Mouse (Mus musculus) stomach, embryonic 14.5 days (tissue): ENCODE measurements around the gene 1700018B08Rik. TPM values are rescaled to one million over a fixed set of nuclear protein-coding genes. Genes with fewer than 3 reads are reported as not detected.

Experiments used
- ATAC-seq: fragments of 200-750 bp; cut with Nextera tagmentation; 2 replicates; pipeline ENCODE4 v1.8.0; 2017; ENCODE audit warnings: low read depth, moderate TSS enrichment; ENCODE audit not compliant: insufficient number of reproducible peaks, insufficient read depth, low FRiP score
- H3K27ac ChIP-seq: fragments of 300-500 bp; sonication (generic); 2 replicates; pipeline ENCODE4 v1.5.1; 2014; ENCODE audit warnings: mild to moderate bottlenecking, low read length, moderate library complexity, mixed read lengths
- H3K27me3 ChIP-seq: fragments of 300-500 bp; sonication (generic); 2 replicates; pipeline ENCODE4 v1.6.1; 2014; ENCODE audit warnings: low read length, control low read depth, mixed read lengths; ENCODE audit not compliant: control insufficient read depth, insufficient read depth
- H3K36me3 ChIP-seq: fragments of 300-500 bp; sonication (generic); 2 replicates; pipeline ENCODE4 v1.6.1; 2014; ENCODE audit warnings: mild to moderate bottlenecking, control low read depth, low read length, moderate library complexity, mixed read lengths; ENCODE audit not compliant: control insufficient read depth, insufficient read depth
- H3K4me1 ChIP-seq: fragments of 300-500 bp; sonication (generic); 2 replicates; pipeline ENCODE4 v1.6.1; 2014; ENCODE audit warnings: low read length, control low read depth, mixed read lengths; ENCODE audit not compliant: control insufficient read depth, insufficient read depth
- H3K4me2 ChIP-seq: fragments of 300-500 bp; sonication (generic); replicated peaks from 2 replicates; pipeline ENCODE4 v1.6.1; 2014; ENCODE audit warnings: low read depth, low read length, control low read depth
- H3K4me3 ChIP-seq: fragments of 300-500 bp; sonication (generic); 2 replicates; pipeline ENCODE4 v1.5.1; 2014; ENCODE audit warnings: low read depth, low read length, control low read depth
- H3K9ac ChIP-seq: fragments of 300-500 bp; sonication (generic); replicated peaks from 2 replicates; pipeline ENCODE4 v1.6.1; 2014; ENCODE audit warnings: low read depth, mild to moderate bottlenecking, control low read depth, low read length, moderate library complexity, mixed read lengths
- H3K9me3 ChIP-seq: fragments of 300-500 bp; sonication (generic); 2 replicates; pipeline ENCODE4 v1.6.1; 2016; ENCODE audit warnings: low read depth, low read length, control low read depth; ENCODE audit not compliant: control insufficient read depth
- WGBS: fragments of 180-500 bp; shearing (Covaris S2); extraction: QIAGEN DNeasy Blood & Tissue Kit; methylation state at CpG from one replicate; pipeline ENCODE4 v1.1.7; 2014; 5-methylcytosine and 5-hydroxymethylcytosine counted together
- polyA plus RNA-seq: library from polyadenylated mRNA; unstranded; fragments of >200 nt; fragmentation: Nextera tagmentation; extraction: Ambion mirVana; gene quantifications from 2 replicates; pipeline ENCODE4 v1.2.1, GENCODE M21; 2014

Gene 1700018B08Rik
- polyA plus RNA-seq, 1 experiment from 2014 or later = not detected

DNA sequence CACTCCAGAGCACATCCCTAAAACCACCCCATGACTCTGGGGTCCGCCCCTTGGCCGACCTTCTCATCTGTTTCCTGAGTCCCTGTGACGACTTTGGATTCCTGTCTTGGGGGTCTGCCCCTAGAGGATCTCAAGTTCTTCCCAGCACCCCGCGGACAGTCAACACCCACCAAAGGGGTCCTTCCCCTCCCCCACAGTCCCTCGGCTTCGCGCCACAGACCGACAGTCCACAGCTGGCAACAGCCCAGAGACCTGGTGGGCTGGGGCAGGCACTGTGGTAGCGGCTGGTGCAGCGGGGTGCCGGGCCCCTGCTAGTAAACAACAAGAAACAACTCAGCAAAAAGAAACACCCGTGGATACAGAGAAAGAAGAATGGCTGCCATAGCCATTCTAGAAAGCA lies 1.2 kb downstream of the 1700018B08Rik start:
- no peaks in the 10 kb centered on the region for H3K9me3 ChIP-seq
- no peak overlapping the region for H3K4me3 ChIP-seq
- ATAC-seq = no peak
- WGBS = 54% methylated on average over 13 of the region's 13 CpGs
- peaks cover 3% of the 10 kb centered on the region; the same call in 1 of the 2 replicates for H3K4me1 ChIP-seq
- no peaks in the 10 kb centered on the region for H3K36me3 ChIP-seq
- no peak overlapping the region for H3K9ac ChIP-seq
- H3K27me3 ChIP-seq = no peaks in the 10 kb centered on the region
- no peak overlapping the region for H3K27ac ChIP-seq
- H3K4me2 ChIP-seq = no peak overlapping the region

GRCm38 (mm10) chr8:121541862-121542261 lies 2.3 kb downstream of the 1700018B08Rik start:
- Histone ChIP-seq H3K9me3 (no peaks in the 10 kb centered on the region), H3K4me3 (no peak overlapping the region), H3K4me1 (peaks cover 3% of the 10 kb centered on the region; the same call in 1 of the 2 replicates), H3K27me3 (no peaks in the 10 kb centered on the region), H3K9ac (no peak overlapping the region), H3K27ac (no peak overlapping the region), H3K4me2 (no peak overlapping the region), H3K36me3 (no peaks in the 10 kb centered on the region)
- WGBS = 77% methylated on average over 19 of the region's 19 CpGs
- ATAC-seq = no peak

- H3K4me2 ChIP-seq = no peak overlapping the region
- 56% methylated on average over 5 of the region's 5 CpGs for WGBS
- H3K9ac ChIP-seq = no peak overlapping the region
Measured at GRCm38 (mm10) chr8:121532381-121532780, 11.7 kb downstream of the 1700018B08Rik start.

GRCm38 (mm10) chr8:121530639-121531038 lies 13.5 kb downstream of the 1700018B08Rik start:
- no peaks in the 10 kb centered on the region for H3K27me3 ChIP-seq
- peaks cover 4% of the 10 kb centered on the region; the same call in 1 of the 2 replicates for H3K4me1 ChIP-seq
- ATAC-seq = no peak
- no peak overlapping the region for H3K4me3 ChIP-seq
- H3K36me3 ChIP-seq = no peaks in the 10 kb centered on the region
- WGBS = 71% methylated on average over 10 of the region's 10 CpGs
- no peaks in the 10 kb centered on the region for H3K9me3 ChIP-seq
- no peak overlapping the region for H3K4me2 ChIP-seq
- no peak overlapping the region for H3K9ac ChIP-seq
- no peak overlapping the region for H3K27ac ChIP-seq

More at GRCm38 (mm10) chr8:121532381-121532780, 11.7 kb downstream of the 1700018B08Rik start:
- H3K4me3 ChIP-seq = no peak overlapping the region
- no peaks in the 10 kb centered on the region for H3K9me3 ChIP-seq
- no peaks in the 10 kb centered on the region for H3K36me3 ChIP-seq
- no peak overlapping the region for H3K27ac ChIP-seq
- H3K4me1 ChIP-seq = no peaks in the 10 kb centered on the region
- no peaks in the 10 kb centered on the region for H3K27me3 ChIP-seq
- no peak for ATAC-seq

DNA sequence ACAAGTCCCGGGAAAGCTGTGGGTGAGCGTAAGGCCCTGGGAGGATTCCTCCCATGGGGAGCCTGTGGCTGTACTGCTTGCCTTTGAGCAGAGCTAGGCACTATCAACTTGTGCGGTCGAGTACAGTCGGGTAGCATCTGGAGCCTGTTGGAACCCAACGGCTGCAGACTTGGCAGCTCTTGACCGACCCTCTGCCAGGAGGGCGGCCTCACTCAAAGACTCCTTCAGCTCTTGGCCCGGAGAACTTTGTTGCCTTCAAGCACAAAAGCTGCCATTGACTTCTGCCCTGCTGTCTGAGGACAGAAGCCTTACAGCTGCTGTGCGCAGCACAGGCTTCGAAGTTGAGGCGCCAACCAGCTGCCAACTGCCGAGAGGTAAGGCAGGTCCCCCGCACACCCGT lies 15.3 kb downstream of the 1700018B08Rik start:
- H3K27me3 ChIP-seq = no peaks in the 10 kb centered on the region
- no peak overlapping the region for H3K9ac ChIP-seq
- H3K27ac ChIP-seq = no peak overlapping the region
- no peak overlapping the region for H3K4me2 ChIP-seq
- no peak overlapping the region for H3K4me3 ChIP-seq
- no peaks in the 10 kb centered on the region for H3K9me3 ChIP-seq
- H3K36me3 ChIP-seq = no peaks in the 10 kb centered on the region
- no peak for ATAC-seq
- 72% methylated on average over 15 of the region's 15 CpGs for WGBS
- peaks cover 4% of the 10 kb centered on the region; the same call in 1 of the 2 replicates for H3K4me1 ChIP-seq

DNA sequence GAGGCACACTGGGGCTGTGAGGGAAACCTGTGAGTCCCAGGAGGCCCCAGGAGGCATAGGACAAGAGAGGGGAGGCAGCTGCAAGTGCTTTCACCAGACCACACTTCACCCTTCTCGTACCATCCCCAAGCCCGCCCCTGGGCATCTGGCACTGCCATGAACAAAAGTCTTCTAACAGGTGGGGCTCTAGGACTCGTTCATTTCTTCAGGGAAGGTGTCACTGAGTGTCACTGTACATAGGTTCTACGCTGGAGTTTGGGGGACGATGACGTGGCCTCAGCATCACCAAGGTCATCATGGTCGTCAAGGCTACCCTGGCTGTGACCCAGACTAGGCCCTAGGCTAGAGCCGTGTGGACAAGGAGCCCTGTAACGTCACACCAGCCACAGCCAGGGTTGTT lies 16.4 kb downstream of the 1700018B08Rik start:
- H3K4me3 ChIP-seq = no peak overlapping the region
- peaks cover 4% of the 10 kb centered on the region; the same call in 1 of the 2 replicates for H3K4me1 ChIP-seq
- no peak for ATAC-seq
- WGBS = 83% methylated on average over 9 of the region's 9 CpGs
- no peaks in the 10 kb centered on the region for H3K36me3 ChIP-seq
- H3K4me2 ChIP-seq = no peak overlapping the region
- H3K9ac ChIP-seq = no peak overlapping the region
- H3K27me3 ChIP-seq = no peaks in the 10 kb centered on the region
- no peak overlapping the region for H3K27ac ChIP-seq
- no peaks in the 10 kb centered on the region for H3K9me3 ChIP-seq

GRCm38 (mm10) chr8:121526811-121527550 lies 17.1 kb downstream of the 1700018B08Rik start:
- peaks cover 4% of the 10 kb centered on the region; the same call in 1 of the 2 replicates for H3K4me1 ChIP-seq
- H3K4me3 ChIP-seq = no peak overlapping the region
- H3K27ac ChIP-seq = no peak overlapping the region
- no peaks in the 10 kb centered on the region for H3K27me3 ChIP-seq
- H3K9ac ChIP-seq = no peak overlapping the region
- no peak for ATAC-seq
- H3K36me3 ChIP-seq = no peaks in the 10 kb centered on the region
- H3K9me3 ChIP-seq = no peaks in the 10 kb centered on the region
- H3K4me2 ChIP-seq = no peak overlapping the region
- WGBS = 47% methylated on average over 6 of the region's 6 CpGs

DNA sequence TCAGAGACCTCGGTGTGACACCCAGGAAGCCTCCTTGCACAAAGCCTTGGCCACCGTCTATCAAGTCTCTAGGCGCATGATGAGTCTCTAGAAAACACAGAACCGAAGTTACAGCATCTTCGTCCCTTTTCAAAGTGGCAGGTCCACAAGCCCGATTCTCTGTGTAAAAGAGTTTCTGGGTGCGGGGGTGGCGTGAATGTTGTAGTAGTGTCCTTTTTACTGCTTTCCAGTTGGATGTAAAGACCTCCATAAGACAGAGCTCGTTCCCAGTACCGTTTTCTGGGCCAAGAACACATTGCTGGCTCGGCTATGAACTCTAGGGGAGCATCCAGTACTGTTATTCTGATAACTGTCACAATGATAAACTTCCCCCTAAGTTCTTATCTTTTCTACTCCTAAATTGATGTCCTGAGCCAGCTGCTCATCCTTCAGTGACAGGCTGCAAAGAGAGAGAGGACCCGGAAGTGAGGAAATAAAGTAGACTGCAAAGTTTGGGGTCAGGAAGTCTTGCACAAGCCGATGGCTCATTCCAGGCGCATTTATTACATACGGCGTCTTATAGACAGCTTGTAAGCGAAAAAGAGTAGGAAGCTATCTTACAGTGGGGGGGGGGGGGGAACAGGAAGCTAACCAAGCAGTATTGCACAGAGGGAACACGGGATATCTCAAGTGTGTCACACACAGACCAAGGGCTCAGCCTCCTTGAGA lies 18.9 kb downstream of the 1700018B08Rik start:
- Histone ChIP-seq H3K9me3 (no peaks in the 10 kb centered on the region), H3K4me3 (no peak overlapping the region), H3K4me1 (peaks cover 4% of the 10 kb centered on the region; the same call in 1 of the 2 replicates), H3K9ac (no peak overlapping the region), H3K36me3 (no peaks in the 10 kb centered on the region), H3K27ac (no peak overlapping the region), H3K27me3 (no peaks in the 10 kb centered on the region), H3K4me2 (no peak overlapping the region)
- no peak for ATAC-seq
- WGBS = 54% methylated on average over 18 of the region's 18 CpGs
